Mouse (Mus musculus): Measurements from ENCODE around the gene Wwox. TPM values are rescaled to one million over a fixed set of nuclear protein-coding genes. Genes with fewer than 3 reads are reported as not detected.

Wwox gene
- polyA plus RNA-seq, 1 experiment from 2014 or later, result 9.0 TPM

GRCm38 (mm10) chr8:114958437-114959107 is 519.1 kb downstream of the Wwox start:
- no peak overlapping the region for H3K4me2 ChIP-seq
- no peaks in the 10 kb centered on the region for H3K36me3 ChIP-seq
- H3K27me3 ChIP-seq (replicated peaks), result no peaks in the 10 kb centered on the region
- H3K9me3 ChIP-seq, result no peaks in the 10 kb centered on the region
- H3K27ac ChIP-seq (replicated peaks), result no peak overlapping the region
- WGBS, result 66% methylated on average over 16 of the region's 16 CpGs
- H3K4me1 ChIP-seq, result no peaks in the 10 kb centered on the region
- ATAC-seq (ENCODE audit: extremely low read depth, insufficient number of reproducible peaks, low FRiP score, low TSS enrichment), result no peak
- no peak overlapping the region for H3K9ac ChIP-seq
- no peak overlapping the region for H3K4me3 ChIP-seq

- WGBS, result 82% methylated on average over 11 of the region's 11 CpGs
- H3K9ac ChIP-seq, result no peak overlapping the region
- H3K4me1 ChIP-seq, result no peaks in the 10 kb centered on the region
- no peaks in the 10 kb centered on the region for H3K27me3 ChIP-seq (replicated peaks)
- no peak overlapping the region for H3K4me2 ChIP-seq
- no peak overlapping the region for H3K27ac ChIP-seq (replicated peaks)
- H3K4me3 ChIP-seq, result no peak overlapping the region
- no peaks in the 10 kb centered on the region for H3K36me3 ChIP-seq
- H3K9me3 ChIP-seq, result no peaks in the 10 kb centered on the region
- ATAC-seq (ENCODE audit: extremely low read depth, insufficient number of reproducible peaks, low FRiP score, low TSS enrichment), result no peak
These were observed 520.0 kb downstream of the Wwox start for GRCm38 (mm10) chr8:114959406-114959805.

GRCm38 (mm10) chr8:114962494-114962893 is 523.0 kb downstream of the Wwox start:
- ATAC-seq (ENCODE audit: extremely low read depth, insufficient number of reproducible peaks, low FRiP score, low TSS enrichment), result no peak

GRCm38 (mm10) chr8:114963282-114963681 is 523.8 kb downstream of the Wwox start:
- Histone ChIP-seq H3K9ac (no peak overlapping the region), H3K27ac (replicated peaks) (no peak overlapping the region), H3K4me2 (no peak overlapping the region), H3K36me3 (no peaks in the 10 kb centered on the region), H3K4me1 (no peaks in the 10 kb centered on the region), H3K9me3 (no peaks in the 10 kb centered on the region), H3K4me3 (no peak overlapping the region), H3K27me3 (replicated peaks) (no peaks in the 10 kb centered on the region)
- ATAC-seq (ENCODE audit: extremely low read depth, insufficient number of reproducible peaks, low FRiP score, low TSS enrichment), result no peak
- 78% methylated on average over 4 of the region's 4 CpGs for WGBS

More at GRCm38 (mm10) chr8:114962494-114962893, 523.0 kb downstream of the Wwox start:
- no peaks in the 10 kb centered on the region for H3K9me3 ChIP-seq
- H3K27ac ChIP-seq (replicated peaks), result no peak overlapping the region
- H3K27me3 ChIP-seq (replicated peaks), result no peaks in the 10 kb centered on the region
- no peak overlapping the region for H3K9ac ChIP-seq
- H3K4me1 ChIP-seq, result no peaks in the 10 kb centered on the region
- H3K4me3 ChIP-seq, result no peak overlapping the region
- no peaks in the 10 kb centered on the region for H3K36me3 ChIP-seq
- 23% methylated on average over 1 of the region's 1 CpGs for WGBS
- H3K4me2 ChIP-seq, result no peak overlapping the region

GRCm38 (mm10) chr8:114964206-114964605 is 524.8 kb downstream of the Wwox start:
- no peaks in the 10 kb centered on the region for H3K36me3 ChIP-seq
- peaks cover 6% of the 10 kb centered on the region for H3K9me3 ChIP-seq
- H3K9ac ChIP-seq, result no peak overlapping the region
- H3K27me3 ChIP-seq (replicated peaks), result no peaks in the 10 kb centered on the region
- no peak overlapping the region for H3K27ac ChIP-seq (replicated peaks)
- WGBS, result 79% methylated on average over 6 of the region's 6 CpGs
- H3K4me2 ChIP-seq, result no peak overlapping the region
- ATAC-seq (ENCODE audit: extremely low read depth, insufficient number of reproducible peaks, low FRiP score, low TSS enrichment), result no peak
- no peak overlapping the region for H3K4me3 ChIP-seq
- no peaks in the 10 kb centered on the region for H3K4me1 ChIP-seq

- Histone ChIP-seq H3K36me3 (no peaks in the 10 kb centered on the region), H3K9ac (no peak overlapping the region), H3K9me3 (peaks cover 6% of the 10 kb centered on the region), H3K4me3 (no peak overlapping the region), H3K27me3 (replicated peaks) (no peaks in the 10 kb centered on the region), H3K27ac (replicated peaks) (no peak overlapping the region), H3K4me1 (peaks cover 20% of the 10 kb centered on the region), H3K4me2 (no peak overlapping the region)
- ATAC-seq (ENCODE audit: extremely low read depth, insufficient number of reproducible peaks, low FRiP score, low TSS enrichment), result no peak
- WGBS, result 70% methylated on average over 4 of the region's 4 CpGs
These were observed 529.4 kb downstream of the Wwox start for GRCm38 (mm10) chr8:114968842-114969241.

- 36% methylated on average over 8 of the region's 8 CpGs for WGBS
- ATAC-seq (ENCODE audit: extremely low read depth, insufficient number of reproducible peaks, low FRiP score, low TSS enrichment), result no peak
- no peaks in the 10 kb centered on the region for H3K36me3 ChIP-seq
- no peak overlapping the region for H3K4me3 ChIP-seq
- H3K27me3 ChIP-seq (replicated peaks), result no peaks in the 10 kb centered on the region
- H3K9me3 ChIP-seq, result peaks cover 6% of the 10 kb centered on the region
- H3K4me1 ChIP-seq, result peaks cover 35% of the 10 kb centered on the region
- no peak overlapping the region for H3K27ac ChIP-seq (replicated peaks)
- H3K9ac ChIP-seq, result no peak overlapping the region
- no peak overlapping the region for H3K4me2 ChIP-seq
These were observed 531.9 kb downstream of the Wwox start for GRCm38 (mm10) chr8:114971378-114971777.

- WGBS, result 23% methylated on average over 12 of the region's 12 CpGs
- Histone ChIP-seq H3K36me3 (no peaks in the 10 kb centered on the region), H3K4me2 (peak overlapping the region; percentile 60), H3K27ac (replicated peaks) (peak overlapping the region; percentile 76), H3K4me1 (peaks cover 43% of the 10 kb centered on the region), H3K27me3 (replicated peaks) (no peaks in the 10 kb centered on the region), H3K4me3 (peak overlapping the region; percentile 25), H3K9me3 (peaks cover 6% of the 10 kb centered on the region), H3K9ac (peak overlapping the region; percentile 65; the same call in 1 of the 2 replicates)
- ATAC-seq (ENCODE audit: extremely low read depth, insufficient number of reproducible peaks, low FRiP score, low TSS enrichment), result no peak
These were observed 533.6 kb downstream of the Wwox start for GRCm38 (mm10) chr8:114973002-114973461.

GRCm38 (mm10) chr8:114974336-114974950 is 535.0 kb downstream of the Wwox start:
- ATAC-seq (ENCODE audit: extremely low read depth, insufficient number of reproducible peaks, low FRiP score, low TSS enrichment), result no peak
- H3K4me1 ChIP-seq, result peaks cover 55% of the 10 kb centered on the region
- H3K27ac ChIP-seq (replicated peaks), result peak overlapping the region; percentile 76

GRCm38 (mm10) chr8:114977746-114978145 is 538.3 kb downstream of the Wwox start:
- Histone ChIP-seq H3K4me2 (peak overlapping the region; percentile 50), H3K9me3 (0 out of 2 replicates have a peak, but pooled peaks cover 4% of the 10 kb centered on the region), H3K4me1 (peaks cover 47% of the 10 kb centered on the region), H3K9ac (no peak overlapping the region), H3K4me3 (no peak overlapping the region), H3K27me3 (replicated peaks) (no peaks in the 10 kb centered on the region), H3K27ac (replicated peaks) (peak overlapping the region; percentile 67), H3K36me3 (no peaks in the 10 kb centered on the region)
- ATAC-seq (ENCODE audit: extremely low read depth, insufficient number of reproducible peaks, low FRiP score, low TSS enrichment), result no peak
- WGBS, result 49% methylated on average over 11 of the region's 11 CpGs

More at GRCm38 (mm10) chr8:114974336-114974950, 535.0 kb downstream of the Wwox start:
- no peaks in the 10 kb centered on the region for H3K27me3 ChIP-seq (replicated peaks)
- no peaks in the 10 kb centered on the region for H3K36me3 ChIP-seq
- H3K9me3 ChIP-seq, result no peaks in the 10 kb centered on the region
- H3K9ac ChIP-seq, result no peak overlapping the region
- 29% methylated on average over 5 of the region's 5 CpGs for WGBS
- H3K4me3 ChIP-seq, result no peak overlapping the region
- no peak overlapping the region for H3K4me2 ChIP-seq

- H3K9me3 ChIP-seq, result 0 out of 2 replicates have a peak, but pooled peaks cover 4% of the 10 kb centered on the region
- H3K4me2 ChIP-seq, result peak overlapping the region; percentile 50
- H3K4me1 ChIP-seq, result peaks cover 43% of the 10 kb centered on the region
- peak overlapping the region; percentile 67 for H3K27ac ChIP-seq (replicated peaks)
- H3K9ac ChIP-seq, result peak overlapping the region; percentile 48
- WGBS, result 48% methylated on average over 15 of the region's 15 CpGs
- no peaks in the 10 kb centered on the region for H3K27me3 ChIP-seq (replicated peaks)
- no peak; the same call in 1 of the 2 replicates for ATAC-seq (ENCODE audit: extremely low read depth, insufficient number of reproducible peaks, low FRiP score, low TSS enrichment)
- no peaks in the 10 kb centered on the region for H3K36me3 ChIP-seq
- no peak overlapping the region for H3K4me3 ChIP-seq
These were observed 538.9 kb downstream of the Wwox start for GRCm38 (mm10) chr8:114978206-114978960.

All from heart, embryonic 13.5 days (tissue).